Mouse (Mus musculus) frontal cortex, adult 2 months (tissue): ENCODE data around the gene Scrn2. TPM values are rescaled to one million over a fixed set of nuclear protein-coding genes. Genes with fewer than 3 reads are reported as not detected.

Source experiments
- polyA plus RNA-seq: library from polyadenylated mRNA; depleted of rRNA; stranded (reverse); fragments of >200 nt; gene quantifications from 2 replicates; pipeline ENCODE4 v1.2.3, GENCODE M21; 2012; rRNA removed

Scrn2 gene
- polyA plus RNA-seq, 1 experiment, result 6.3 TPM

Other genes with a start within 250 kb of the Scrn2 start
- gene Cbx1, start 240.8 kb upstream of the Scrn2 start, polyA plus RNA-seq, result 37.5 and 42.8 TPM in 2 replicates
- 184 and 186 TPM in 2 replicates for gene Nfe2l1, start 200.0 kb upstream of the Scrn2 start, polyA plus RNA-seq
- gene Copz2, start 180.1 kb upstream of the Scrn2 start, polyA plus RNA-seq, result 13.3 and 16.2 TPM in 2 replicates
- gene Cdk5rap3, start 113.4 kb upstream of the Scrn2 start, polyA plus RNA-seq, result 37.8 and 45.8 TPM in 2 replicates
- gene Prr15l, start 101.8 kb upstream of the Scrn2 start, polyA plus RNA-seq, result not detected in 2 replicates
- 34.9 and 35.9 TPM in 2 replicates for gene Pnpo, start 86.0 kb upstream of the Scrn2 start, polyA plus RNA-seq
- gene Sp2, start 47.0 kb upstream of the Scrn2 start, polyA plus RNA-seq, result 11.5 and 12.1 TPM in 2 replicates
- gene Sp6, start 16.5 kb upstream of the Scrn2 start, polyA plus RNA-seq, result 0.50 and 0.62 TPM in 2 replicates
- gene Lrrc46, start 11.5 kb downstream of the Scrn2 start, polyA plus RNA-seq, result 0.82 TPM in 2 replicates
- 60.2 and 66.3 TPM in 2 replicates for gene Mrpl10, start 11.6 kb downstream of the Scrn2 start, polyA plus RNA-seq
- 11.2 and 14.0 TPM in 2 replicates for gene Osbpl7, start 20.7 kb downstream of the Scrn2 start, polyA plus RNA-seq
- 9.7 and 10.1 TPM in 2 replicates for gene Tbx21, start 85.4 kb downstream of the Scrn2 start, polyA plus RNA-seq
- gene Tbkbp1, start 121.6 kb downstream of the Scrn2 start, polyA plus RNA-seq, result 51.1 and 62.2 TPM in 2 replicates
- 76.4 and 80.7 TPM in 2 replicates for gene Kpnb1, start 157.9 kb downstream of the Scrn2 start, polyA plus RNA-seq